Mouse (Mus musculus) testis, adult 2 months (tissue): ENCODE measurements at regions not wholly inside any gene's neighbourhood (a gene's known extent, or its start where the extent isn't known, plus 50 kb on each side); places are given as distances from the start of the nearest gene placed in this dataset.

Experiments
- H3K27ac ChIP-seq: fragments of 200-500 bp; 2 replicates; pipeline ENCODE4 v1.5.1; 2012; ENCODE audit warnings: low read depth, low read length; ENCODE audit not compliant: control insufficient read depth, insufficient read depth
- H3K27me3 ChIP-seq: fragments of 200-500 bp; 2 replicates; pipeline ENCODE4 v1.6.1; 2012; ENCODE audit warnings: mild to moderate bottlenecking, low read length, moderate library complexity; ENCODE audit not compliant: control insufficient read depth, insufficient read depth
- H3K36me3 ChIP-seq: fragments of 200-500 bp; 2 replicates; pipeline ENCODE4 v1.6.1; 2012; ENCODE audit warnings: mild to moderate bottlenecking, low read length; ENCODE audit not compliant: control insufficient read depth, insufficient read depth
- H3K4me1 ChIP-seq: fragments of 200-500 bp; 2 replicates; pipeline ENCODE4 v1.6.1; 2012; ENCODE audit warnings: low read length; ENCODE audit not compliant: control insufficient read depth, insufficient read depth
- H3K4me3 ChIP-seq: fragments of 200-500 bp; 2 replicates; pipeline ENCODE4 v1.5.1; 2012; ENCODE audit warnings: low read depth, mild to moderate bottlenecking, low read length, moderate library complexity, mixed read lengths; ENCODE audit not compliant: control insufficient read depth
- CTCF ChIP-seq: fragments of 200-500 bp; IDR thresholded peaks from 2 replicates; pipeline ENCODE4 v1.5.1; 2012; ENCODE audit warnings: low read depth, mild to moderate bottlenecking, inconsistent platforms, low read length, moderate library complexity; ENCODE audit not compliant: control insufficient read depth, insufficient read depth, insufficient replicate concordance
- POLR2A ChIP-seq: fragments of 200-500 bp; IDR thresholded peaks from 2 replicates; pipeline ENCODE4 v1.6.1; 2012; ENCODE audit warnings: low read depth, mild to moderate bottlenecking, inconsistent platforms, low read length, moderate library complexity; ENCODE audit not compliant: control insufficient read depth

DNA sequence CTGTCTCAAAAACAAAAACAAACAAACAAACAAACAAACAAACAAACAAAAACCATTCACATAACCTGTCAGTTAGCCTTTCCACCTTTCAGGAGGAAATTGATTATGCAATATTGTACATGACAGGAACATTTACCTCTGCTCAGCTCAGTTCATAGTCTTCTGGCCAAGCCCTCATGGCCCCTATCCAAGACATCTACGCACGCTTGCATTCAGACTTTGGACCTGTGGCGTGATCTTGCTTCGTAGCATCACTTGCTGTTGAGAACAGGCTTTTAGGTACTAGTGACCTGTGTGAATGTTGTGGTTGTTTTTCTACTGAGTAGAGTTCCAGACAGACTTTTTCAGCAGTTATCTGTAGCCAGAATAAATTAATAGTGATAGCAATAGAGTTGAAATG lies 619.4 kb downstream of the Tpm3-rs7 start:
- Histone ChIP-seq H3K4me1 (no peaks in the 10 kb centered on the region), H3K4me3 (no peak overlapping the region), H3K36me3 (no peaks in the 10 kb centered on the region), H3K27ac (no peak overlapping the region), H3K27me3 (no peaks in the 10 kb centered on the region)
- no peak for TF ChIP-seq POLR2A
- TF ChIP-seq CTCF = no peak
